8 mouse cellular contexts compared by ENCODE assay signal in the genomic region with DNA sequence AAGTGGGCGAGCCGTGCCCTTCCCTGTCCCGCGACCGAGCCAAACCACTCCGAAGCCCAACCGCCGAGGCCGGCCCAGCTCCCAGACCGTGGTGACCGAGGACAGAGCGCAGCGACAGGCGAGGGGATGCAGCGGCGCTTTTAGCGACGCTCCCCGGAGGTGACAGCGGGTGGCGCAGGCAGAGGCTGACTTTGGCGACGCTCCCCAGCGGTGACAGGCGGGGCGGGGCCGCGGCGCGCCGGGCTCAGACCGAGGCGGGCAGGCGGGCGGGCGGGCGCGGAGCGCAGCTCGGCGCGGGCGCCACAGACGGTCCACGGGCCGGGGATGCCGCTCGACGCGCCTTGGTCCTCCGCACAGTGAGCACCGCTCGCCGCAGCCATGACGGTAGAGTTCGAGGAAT. TPM values are rescaled to one million over a fixed set of nuclear protein-coding genes. Genes with fewer than 3 reads are reported as not detected.
DNase-seq lines count a peak whose midpoint lies in the region; ATAC-seq lines count a peak whose summit lies in the region.

No protein-coding gene starts in this region.

- under 1% methylated on average over 56 of the region's 56 CpGs for WGBS in forebrain, embryonic 16.5 days
- 0% methylated on average over 45 of the region's 56 CpGs for WGBS in hindbrain, embryonic 11.5 days

- peak overlapping the region; percentile 98 for H3K4me2 ChIP-seq in forebrain, embryonic 16.5 days (ENCODE audit: low read length)
- H3K4me2 ChIP-seq in hindbrain, embryonic 11.5 days (replicated peaks; ENCODE audit: low read depth, low read length) = peak overlapping the region; percentile 85

- peak overlapping the region; percentile 97 for H3K9ac ChIP-seq in forebrain, embryonic 16.5 days (replicated peaks; ENCODE audit: low read depth, low read length)
- peak overlapping the region; percentile 91 for H3K9ac ChIP-seq in hindbrain, embryonic 11.5 days (ENCODE audit: low read depth, low read length)

- H3K27ac ChIP-seq in forebrain, embryonic 16.5 days (ENCODE audit: low read length) = peak overlapping the region; percentile 100
- peak overlapping the region; percentile 98 for H3K27ac ChIP-seq in hindbrain, embryonic 11.5 days (ENCODE audit: low read depth, low read length)

- H3K36me3 ChIP-seq in forebrain, embryonic 16.5 days (ENCODE audit: control insufficient read depth, insufficient read depth) = peaks cover 20% of the 10 kb centered on the region
- H3K36me3 ChIP-seq in hindbrain, embryonic 11.5 days (ENCODE audit: control insufficient read depth, insufficient read depth, low read length) = peaks cover 13% of the 10 kb centered on the region

- H3K4me3 ChIP-seq in forebrain, embryonic 16.5 days (replicated peaks; ENCODE audit: low read length) = peak overlapping the region; percentile 98
- H3K4me3 ChIP-seq in hindbrain, embryonic 11.5 days (ENCODE audit: low read depth, low read length) = peak overlapping the region; percentile 88

- peak; percentile 92 for DNase-seq in Muller cell, postnatal 12 days (ENCODE audit: inconsistent ontology term)
- peak; percentile 84 to 91 for DNase-seq in cerebellum, adult 18-20 months
- DNase-seq in hindbrain, embryonic 11.5 days (ENCODE audit: low spot score) = peak; percentile 89
- DNase-seq in left cerebral cortex, adult 11 months (ENCODE audit: low spot score) = peak; percentile 51
- peak; percentile 91 to 92 for DNase-seq in lung, postnatal 4 days
- DNase-seq in retina, postnatal 7 days (ENCODE audit: low read depth, low spot score) = peak; percentile 75
- peak; percentile 67 for DNase-seq in urinary bladder, adult 2 months (ENCODE audit: low spot score)

- H3K9me3 ChIP-seq in forebrain, embryonic 16.5 days (ENCODE audit: control insufficient read depth, low read length) = no peaks in the 10 kb centered on the region
- no peaks in the 10 kb centered on the region for H3K9me3 ChIP-seq in hindbrain, embryonic 11.5 days (ENCODE audit: control insufficient read depth, low read length)

- H3K27me3 ChIP-seq in forebrain, embryonic 16.5 days (replicated peaks; ENCODE audit: control insufficient read depth, insufficient read depth, low read length) = no peaks in the 10 kb centered on the region
- H3K27me3 ChIP-seq in hindbrain, embryonic 11.5 days (ENCODE audit: control insufficient read depth, insufficient read depth, low read length) = no peaks in the 10 kb centered on the region

- ATAC-seq in forebrain, embryonic 16.5 days = peak; percentile 93
- peak; percentile 92 for ATAC-seq in hindbrain, embryonic 11.5 days (ENCODE audit: low FRiP score)

- peaks cover 48% of the 10 kb centered on the region for H3K4me1 ChIP-seq in forebrain, embryonic 16.5 days (replicated peaks; ENCODE audit: control insufficient read depth, insufficient read depth, low read length)
- H3K4me1 ChIP-seq in hindbrain, embryonic 11.5 days (replicated peaks; ENCODE audit: control insufficient read depth, insufficient read depth, low read length) = peaks cover 16% of the 10 kb centered on the region

RNA-seq across cellular contexts. Expression of a gene that starts 0.4 kb away (rescaled TPM):
- polyA plus RNA-seq in forebrain, embryonic 16.5 days (2015; fragmentation: Nextera tagmentation; extraction: Ambion mirVana) = 94.8 and 101 TPM in 2 replicates
- polyA plus RNA-seq in hindbrain, embryonic 11.5 days (2014; fragmentation: Nextera tagmentation; extraction: Ambion mirVana) = 29.0 and 34.7 TPM in 2 replicates
- 23.7 and 29.2 TPM in 2 replicates for polyA plus RNA-seq in urinary bladder, adult 2 months (2012; rRNA removed)

RNA-seq across cellular contexts. Expression of a gene that starts 0.4 kb away (rescaled TPM):
- 68.0 and 70.3 TPM in 2 replicates for polyA plus RNA-seq in forebrain, embryonic 16.5 days (2015; fragmentation: Nextera tagmentation; extraction: Ambion mirVana)
- polyA plus RNA-seq in hindbrain, embryonic 11.5 days (2014; fragmentation: Nextera tagmentation; extraction: Ambion mirVana) = 41.6 and 43.2 TPM in 2 replicates
- polyA plus RNA-seq in urinary bladder, adult 2 months (2012; rRNA removed) = 43.7 and 55.5 TPM in 2 replicates

RNA-seq across cellular contexts. Expression of a gene that starts 22.7 kb away (rescaled TPM):
- 89.8 and 100 TPM in 2 replicates for polyA plus RNA-seq in forebrain, embryonic 16.5 days (2015; fragmentation: Nextera tagmentation; extraction: Ambion mirVana)
- polyA plus RNA-seq in hindbrain, embryonic 11.5 days (2014; fragmentation: Nextera tagmentation; extraction: Ambion mirVana) = 93.1 and 95.4 TPM in 2 replicates
- 26.5 and 32.3 TPM in 2 replicates for polyA plus RNA-seq in urinary bladder, adult 2 months (2012; rRNA removed)

RNA-seq across cellular contexts. Expression of a gene that starts 22.8 kb away (rescaled TPM):
- 22.5 and 23.8 TPM in 2 replicates for polyA plus RNA-seq in forebrain, embryonic 16.5 days (2015; fragmentation: Nextera tagmentation; extraction: Ambion mirVana)
- polyA plus RNA-seq in hindbrain, embryonic 11.5 days (2014; fragmentation: Nextera tagmentation; extraction: Ambion mirVana) = 19.8 and 22.7 TPM in 2 replicates
- polyA plus RNA-seq in urinary bladder, adult 2 months (2012; rRNA removed) = 17.1 and 18.5 TPM in 2 replicates

RNA-seq across cellular contexts. Expression of a gene that starts 28.9 kb away (rescaled TPM):
- polyA plus RNA-seq in forebrain, embryonic 16.5 days (2015; fragmentation: Nextera tagmentation; extraction: Ambion mirVana) = 0.72 and 0.84 TPM in 2 replicates
- 0.46 TPM in 2 replicates for polyA plus RNA-seq in hindbrain, embryonic 11.5 days (2014; fragmentation: Nextera tagmentation; extraction: Ambion mirVana)
- 0.91 and 1.3 TPM in 2 replicates for polyA plus RNA-seq in urinary bladder, adult 2 months (2012; rRNA removed)

Comparison
In these comparisons a context has a peak if more than half of its experiments do, and no peak if none do; other contexts are left out.
1. Peak in every context shown above with its lines: DNase-seq, ATAC-seq, H3K4me3 ChIP-seq and H3K27ac ChIP-seq.